Mouse (Mus musculus) stomach, postnatal 0 days (tissue): ENCODE measurements around the gene Mmel1. TPM values are rescaled to one million over a fixed set of nuclear protein-coding genes. Genes with fewer than 3 reads are reported as not detected.

Experiments
- ATAC-seq: fragments of 200-750 bp; cut with Nextera tagmentation; 2 replicates; pipeline ENCODE4 v1.8.0; 2017; ENCODE audit not compliant: low FRiP score, low TSS enrichment
- DNase-seq: peaks from one replicate; pipeline ENCODE4 v3.0.0-alpha.2; 2016; ENCODE audit warnings: low spot score
- H3K27ac ChIP-seq: fragments of 300-500 bp; sonication (generic); replicated peaks from 2 replicates; pipeline ENCODE4 v1.5.1; 2014; ENCODE audit warnings: mild to moderate bottlenecking, control low read depth
- H3K27me3 ChIP-seq: fragments of 300-500 bp; sonication (generic); 2 replicates; pipeline ENCODE4 v1.6.1; 2014; ENCODE audit warnings: low read length; ENCODE audit not compliant: control insufficient read depth, insufficient read depth
- H3K36me3 ChIP-seq: fragments of 300-500 bp; sonication (generic); 2 replicates; pipeline ENCODE4 v1.6.1; 2014; ENCODE audit warnings: low read length, mixed read lengths; ENCODE audit not compliant: control insufficient read depth, insufficient read depth
- H3K4me1 ChIP-seq: fragments of 300-500 bp; sonication (generic); replicated peaks from 2 replicates; pipeline ENCODE4 v1.6.1; 2014; ENCODE audit warnings: antibody characterized with exemption; ENCODE audit not compliant: control insufficient read depth, insufficient read depth
- H3K4me2 ChIP-seq: fragments of 300-500 bp; sonication (generic); replicated peaks from 2 replicates; pipeline ENCODE4 v1.6.1; 2014; ENCODE audit warnings: low read depth, mild to moderate bottlenecking, control low read depth, moderate library complexity
- H3K4me3 ChIP-seq: fragments of 300-500 bp; sonication (generic); 2 replicates; pipeline ENCODE4 v1.5.1; 2014; ENCODE audit warnings: low read depth, low read length, control low read depth
- H3K9ac ChIP-seq: fragments of 300-500 bp; sonication (generic); 2 replicates; pipeline ENCODE4 v1.6.1; 2014; ENCODE audit warnings: mild to moderate bottlenecking, low read length, control low read depth, mixed read lengths
- H3K9me3 ChIP-seq: fragments of 300-500 bp; sonication (generic); 2 replicates; pipeline ENCODE4 v1.6.1; 2016; ENCODE audit warnings: low read length; ENCODE audit not compliant: control insufficient read depth
- CTCF ChIP-seq: IDR thresholded peaks from 2 replicates; pipeline ENCODE4 v1.5.1; 2016; ENCODE audit warnings: antibody characterized with exemption, low read depth, mild to moderate bottlenecking, moderate library complexity
- EP300 ChIP-seq: optimal IDR thresholded peaks from 2 replicates; pipeline ENCODE3; 2016; ENCODE audit warnings: antibody characterized with exemption
- WGBS: fragments of 180-500 bp; shearing (Covaris S2); extraction: QIAGEN DNeasy Blood & Tissue Kit; methylation state at CpG from one replicate; pipeline ENCODE4 v1.1.7; 2014; 5-methylcytosine and 5-hydroxymethylcytosine counted together
- polyA plus RNA-seq: library from polyadenylated mRNA; unstranded; fragments of >200 nt; fragmentation: Nextera tagmentation; extraction: Ambion mirVana; gene quantifications from 2 replicates; pipeline ENCODE4 v1.2.1, GENCODE M21; 2015

The Mmel1 gene
- polyA plus RNA-seq, 1 experiment from 2014 or later = not detected

DNA sequence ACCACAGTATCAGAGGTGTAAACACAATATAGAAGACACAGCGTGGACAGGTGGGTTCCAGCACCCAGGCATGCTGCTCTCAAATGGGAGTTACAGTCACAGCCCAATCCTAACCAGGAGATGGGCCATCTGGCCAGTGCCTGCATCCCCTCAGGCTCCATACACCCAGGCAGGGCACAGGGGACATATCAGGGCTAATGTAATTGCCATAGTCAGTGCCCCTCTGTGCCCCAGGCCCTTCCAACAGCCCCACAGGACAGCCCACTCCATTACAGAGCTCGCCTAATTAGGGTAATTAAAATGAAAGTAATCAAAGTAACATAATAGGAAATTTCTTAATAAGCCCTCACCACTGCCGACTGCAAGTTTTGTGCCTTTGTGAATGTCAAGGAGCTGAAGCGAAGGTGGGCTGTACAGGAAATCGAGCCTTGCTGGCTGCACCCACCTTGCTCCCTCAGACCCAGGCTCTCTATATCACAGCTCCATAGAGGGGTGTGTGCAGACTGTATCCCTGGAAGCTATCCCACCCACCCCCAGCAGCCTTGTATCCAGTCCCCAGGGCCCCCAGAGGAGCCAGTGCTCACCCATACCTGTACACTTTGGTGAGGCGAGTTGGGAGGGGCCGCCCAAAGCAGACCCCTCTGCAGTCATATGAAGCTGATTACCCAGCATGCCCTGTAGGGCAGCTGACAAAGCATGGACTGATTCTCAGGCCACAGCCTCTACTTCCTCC, 33.0 kb upstream of the Mmel1 start:
- ATAC-seq (0 out of 2 replicates have a peak, but pooled peaks have one; percentile 9), DNase-seq (no peak)
- H3K4me3 ChIP-seq = no peak overlapping the region
- no peak overlapping the region for H3K9ac ChIP-seq
- H3K27ac ChIP-seq = no peak overlapping the region
- no peak for TF ChIP-seq CTCF
- H3K9me3 ChIP-seq = no peaks in the 10 kb centered on the region
- WGBS = 76% methylated on average over 7 of the region's 7 CpGs
- H3K4me2 ChIP-seq = no peak overlapping the region
- no peaks in the 10 kb centered on the region for H3K36me3 ChIP-seq
- H3K4me1 ChIP-seq = no peaks in the 10 kb centered on the region
- H3K27me3 ChIP-seq = no peaks in the 10 kb centered on the region

DNA sequence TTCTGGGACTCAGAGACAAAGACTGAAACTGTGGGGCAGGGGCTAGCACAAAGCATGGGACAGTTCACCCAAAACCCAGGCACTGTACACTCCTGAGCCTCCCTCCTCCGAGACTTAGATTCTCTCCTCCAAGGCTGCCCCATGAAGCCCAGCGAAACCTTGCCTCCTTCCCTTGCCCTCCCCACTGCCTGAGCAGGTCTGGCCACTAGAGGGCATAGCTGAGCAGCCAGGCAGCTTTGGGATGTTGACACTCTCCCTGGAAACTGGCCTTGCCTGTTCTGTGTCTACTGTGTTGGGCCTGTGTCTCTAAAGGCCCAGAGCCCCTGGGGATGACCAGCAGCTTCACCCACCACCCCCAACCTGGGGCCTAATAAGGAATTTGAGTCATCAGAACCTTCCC, 32.2 kb upstream of the Mmel1 start, which contains the start of gene Ttc34:
Ttc34 (plus strand) TSS at position 290 of the 400 bp plus-strand sequence.
- H3K27me3 ChIP-seq = no peaks in the 10 kb centered on the region

DNA sequence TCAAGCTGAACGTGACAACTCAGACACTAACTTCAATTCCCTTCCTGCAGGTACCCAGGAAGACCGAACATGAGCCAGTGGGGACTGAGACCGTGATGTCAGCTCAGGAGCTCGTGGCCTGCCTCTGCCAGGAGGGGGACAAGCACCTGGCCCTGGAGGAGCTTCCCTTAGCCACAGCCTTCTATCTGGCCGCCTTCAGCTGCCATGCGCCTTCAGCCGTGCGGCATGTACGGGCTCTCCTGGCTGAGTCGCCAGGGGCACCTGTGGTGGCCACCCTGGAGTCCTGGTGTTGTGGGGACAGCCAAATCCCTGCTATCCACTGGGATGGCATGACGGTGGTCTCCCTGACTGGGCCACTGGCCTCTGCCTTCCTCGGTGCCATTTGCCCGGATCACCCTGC, 30.6 kb upstream of the Mmel1 start:
- TF ChIP-seq CTCF (no peak), EP300 (no peak)
- 87% methylated on average over 13 of the region's 13 CpGs for WGBS
- DNase-seq (no peak), ATAC-seq (no peak)
- Histone ChIP-seq H3K4me1 (no peaks in the 10 kb centered on the region), H3K9me3 (no peaks in the 10 kb centered on the region), H3K36me3 (no peaks in the 10 kb centered on the region), H3K27ac (no peak overlapping the region), H3K4me2 (no peak overlapping the region), H3K9ac (no peak overlapping the region), H3K27me3 (no peaks in the 10 kb centered on the region), H3K4me3 (no peak overlapping the region)

More for the DNA sequence above, 32.2 kb upstream of the Mmel1 start, which contains the start of gene Ttc34:
- no peaks in the 10 kb centered on the region for H3K9me3 ChIP-seq
- no CpG with 5 or more reads among the region's 2 CpGs for WGBS
- DNase-seq (peak; percentile 83), ATAC-seq (peak; percentile 74)
- peak; percentile 93 for TF ChIP-seq CTCF
- TF ChIP-seq EP300 = no peak
- no peak within 1 kb of the TSS for H3K27ac ChIP-seq
- no peak within 1 kb of the TSS for H3K4me2 ChIP-seq
- H3K36me3 ChIP-seq = no peaks in the 10 kb centered on the region
- no peak within 1 kb of the TSS for H3K9ac ChIP-seq
- H3K4me1 ChIP-seq = no peaks in the 10 kb centered on the region
- no peak within 1 kb of the TSS for H3K4me3 ChIP-seq

DNA sequence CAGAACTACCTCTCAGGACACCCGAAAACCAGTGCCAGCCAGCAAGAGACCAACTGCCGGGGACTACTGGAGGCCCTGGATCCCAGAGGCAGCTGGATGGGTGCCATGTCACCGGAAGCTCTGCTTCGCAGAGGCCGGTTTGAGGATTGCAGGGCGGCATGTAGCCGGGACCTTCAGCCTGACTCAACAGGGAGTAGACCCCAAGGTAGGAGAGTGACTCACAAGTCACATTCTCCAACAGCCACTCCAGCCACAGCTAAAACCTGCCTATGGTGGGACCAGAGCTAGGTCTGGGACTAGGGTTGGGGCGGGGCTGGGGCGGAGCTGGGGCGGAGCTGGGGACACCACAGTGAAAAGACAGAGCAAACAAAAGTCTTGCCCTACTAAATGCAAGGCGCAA, 30.0 kb upstream of the Mmel1 start:
- no peak overlapping the region for H3K4me3 ChIP-seq
- no peak overlapping the region for H3K4me2 ChIP-seq
- peak; percentile 57; the same call in 1 of the 2 replicates for ATAC-seq
- H3K36me3 ChIP-seq = no peaks in the 10 kb centered on the region
- DNase-seq = peak; percentile 64
- no peak overlapping the region for H3K27ac ChIP-seq
- H3K9ac ChIP-seq = no peak overlapping the region
- no peak for TF ChIP-seq EP300
- TF ChIP-seq CTCF = no peak
- no peaks in the 10 kb centered on the region for H3K4me1 ChIP-seq
- H3K9me3 ChIP-seq = no peaks in the 10 kb centered on the region
- 33% methylated on average over 11 of the region's 11 CpGs for WGBS
- no peaks in the 10 kb centered on the region for H3K27me3 ChIP-seq

DNA sequence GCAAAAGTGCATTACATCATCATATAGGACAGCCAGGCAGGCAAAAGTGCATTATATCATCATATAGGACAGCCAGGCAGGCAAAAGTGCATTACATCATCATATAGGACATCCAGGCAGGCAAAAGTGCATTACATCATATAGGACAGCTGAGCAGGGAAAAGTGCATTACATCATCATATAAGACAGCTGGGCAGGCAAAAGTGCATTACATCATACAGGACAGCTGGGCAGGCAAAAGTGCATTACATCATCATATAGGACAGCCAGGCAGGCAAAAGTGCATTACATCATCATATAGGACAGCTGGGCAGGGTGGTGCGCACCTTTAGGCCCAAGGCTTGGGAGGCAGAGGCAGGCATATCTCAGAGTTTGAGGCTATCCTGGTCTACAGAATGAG, 16.7 kb upstream of the Mmel1 start:
- WGBS = 94% methylated on average over 1 of the region's 1 CpGs
- Histone ChIP-seq H3K9me3 (no peaks in the 10 kb centered on the region), H3K4me2 (no peak overlapping the region), H3K27me3 (peaks cover 5% of the 10 kb centered on the region; the same call in 1 of the 2 replicates), H3K4me3 (no peak overlapping the region), H3K36me3 (no peaks in the 10 kb centered on the region), H3K27ac (no peak overlapping the region), H3K9ac (no peak overlapping the region), H3K4me1 (no peaks in the 10 kb centered on the region)
- ATAC-seq = no peak
- DNase-seq = no peak
- TF ChIP-seq EP300 = no peak
- no peak for TF ChIP-seq CTCF

DNA sequence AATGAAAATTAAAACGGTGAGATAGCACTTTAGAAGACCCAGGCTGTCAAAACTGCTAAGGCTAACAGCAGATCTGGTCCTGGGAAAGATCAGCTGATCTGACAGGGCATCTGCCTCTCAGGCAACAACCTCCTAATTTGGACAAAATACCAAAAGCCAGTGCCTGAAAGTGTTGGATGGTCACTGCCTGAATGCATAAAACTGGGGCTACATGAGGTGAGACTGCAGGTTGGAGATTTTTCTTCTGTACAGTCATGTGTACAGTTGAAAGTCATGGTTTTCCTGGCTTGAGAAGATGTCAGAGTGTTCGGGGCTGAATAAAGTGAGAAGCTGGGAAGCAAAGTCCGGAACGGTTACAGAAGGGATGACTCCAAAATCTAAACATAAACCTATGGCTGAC, 15.5 kb upstream of the Mmel1 start:
- DNase-seq = no peak
- H3K4me2 ChIP-seq = no peak overlapping the region
- H3K27ac ChIP-seq = no peak overlapping the region
- no peak for TF ChIP-seq CTCF
- no peak for TF ChIP-seq EP300
- peaks cover 5% of the 10 kb centered on the region; the same call in 1 of the 2 replicates for H3K27me3 ChIP-seq
- no peaks in the 10 kb centered on the region for H3K36me3 ChIP-seq
- H3K9me3 ChIP-seq = no peaks in the 10 kb centered on the region
- H3K9ac ChIP-seq = no peak overlapping the region
- no peak for ATAC-seq
- no peaks in the 10 kb centered on the region for H3K4me1 ChIP-seq
- 70% methylated on average over 4 of the region's 4 CpGs for WGBS
- H3K4me3 ChIP-seq = no peak overlapping the region
